Mouse (Mus musculus): ENCODE data around the gene Rassf3. TPM values are rescaled to one million over a fixed set of nuclear protein-coding genes. Genes with fewer than 3 reads are reported as not detected.

The Rassf3 gene
- polyA plus RNA-seq, 1 experiment: 0.07 TPM

DNA sequence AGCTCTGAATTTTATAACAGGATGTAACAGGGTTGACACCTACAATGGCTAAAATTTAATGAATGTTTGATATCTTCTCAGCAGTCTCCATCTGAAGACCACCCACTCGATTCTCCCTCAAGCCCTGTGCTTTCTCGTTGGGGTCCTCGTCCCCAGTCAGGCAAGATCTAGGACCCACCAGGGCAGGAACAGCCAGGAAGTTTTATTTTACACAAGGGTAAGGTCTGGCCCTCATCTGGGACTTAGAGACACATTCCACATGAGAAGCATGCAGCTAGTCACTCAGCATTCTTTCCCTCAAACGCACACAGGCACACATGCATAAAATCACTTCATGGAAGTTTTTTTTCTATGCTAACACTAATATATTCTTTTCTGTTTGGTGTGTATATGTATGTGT is 39.5 kb downstream of the Rassf3 start:
- TF ChIP-seq GATA1 (IDR thresholded peaks at IDR 0.05; ENCODE audit: low read length) (no peak), TAL1 (IDR thresholded peaks at IDR 0.05; ENCODE audit: low read length) (no peak)
- Histone ChIP-seq H3K36me3 (ENCODE audit: control insufficient read depth) (no peaks in the 10 kb centered on the region; the same call in 1 of the 2 replicates), H3K9me3 (ENCODE audit: control insufficient read depth, low read length) (no peaks in the 10 kb centered on the region), H3K4me3 (replicated peaks) (no peak overlapping the region), H3K4me1 (ENCODE audit: control insufficient read depth) (peaks cover 15% of the 10 kb centered on the region), H3K27me3 (ENCODE audit: control insufficient read depth) (no peaks in the 10 kb centered on the region)

DNA sequence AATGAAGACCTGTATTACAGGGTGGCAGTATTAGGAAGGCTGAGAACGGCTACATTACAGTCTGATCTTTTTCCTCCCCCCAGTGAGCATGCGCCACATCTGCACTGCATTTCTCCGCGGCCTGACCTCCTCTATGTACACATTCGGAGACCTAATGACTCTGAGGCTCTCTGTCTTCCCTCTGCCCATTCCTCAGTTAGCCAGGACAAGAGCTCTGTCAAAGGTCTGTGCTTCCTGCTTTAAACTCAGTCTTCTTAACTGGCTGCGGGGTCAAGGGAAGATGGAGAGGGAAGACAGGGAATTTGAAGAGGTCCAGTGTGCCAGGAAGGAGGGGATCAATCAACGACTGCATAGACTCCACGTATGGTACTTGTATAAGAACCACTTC is 39.9 kb downstream of the Rassf3 start:
- no peaks in the 10 kb centered on the region; the same call in 1 of the 2 replicates for H3K36me3 ChIP-seq (ENCODE audit: control insufficient read depth)
- TF ChIP-seq GATA1 (IDR thresholded peaks at IDR 0.05; ENCODE audit: low read length) (no peak), TAL1 (IDR thresholded peaks at IDR 0.05; ENCODE audit: low read length) (no peak)
- no peaks in the 10 kb centered on the region for H3K9me3 ChIP-seq (ENCODE audit: control insufficient read depth, low read length)
- no peaks in the 10 kb centered on the region for H3K27me3 ChIP-seq (ENCODE audit: control insufficient read depth)
- no peak overlapping the region for H3K4me3 ChIP-seq (replicated peaks)
- peaks cover 17% of the 10 kb centered on the region for H3K4me1 ChIP-seq (ENCODE audit: control insufficient read depth)

DNA sequence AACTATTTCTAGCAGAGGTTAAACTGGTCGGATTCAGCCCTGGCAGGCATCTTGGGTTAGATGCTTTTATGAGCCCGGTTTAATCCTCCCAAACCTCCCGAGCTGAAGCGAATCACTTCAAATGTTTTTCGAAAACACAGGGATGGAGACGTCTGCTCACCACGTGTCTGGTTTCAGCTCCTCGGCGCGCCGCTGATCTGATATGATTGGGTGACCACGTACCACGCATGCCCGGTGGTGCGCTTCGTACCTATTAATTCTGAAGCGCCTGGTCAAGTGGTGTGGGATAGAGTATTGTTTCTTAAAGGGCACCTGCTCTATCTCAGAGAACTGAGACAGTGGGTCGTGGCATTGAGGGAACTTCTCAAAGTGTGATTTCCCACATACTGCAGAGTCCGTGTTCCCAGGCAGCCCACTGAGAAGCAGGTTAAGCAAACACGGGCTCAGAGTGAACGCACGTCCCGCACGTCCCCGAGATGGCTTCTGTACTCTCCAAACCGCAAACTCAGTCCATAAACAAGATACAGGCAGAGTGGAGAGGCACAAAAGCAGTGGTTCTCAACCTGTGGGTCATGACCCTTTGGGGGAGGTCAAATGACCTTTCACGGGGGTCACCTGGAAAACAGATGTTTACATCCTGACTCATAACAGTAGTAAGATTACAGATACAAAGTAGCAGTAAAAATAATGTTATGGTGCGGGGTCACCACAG is 40.4 kb downstream of the Rassf3 start:
- H3K4me3 ChIP-seq (replicated peaks): no peak overlapping the region
- no peaks in the 10 kb centered on the region for H3K27me3 ChIP-seq (ENCODE audit: control insufficient read depth)
- TF ChIP-seq TAL1 (IDR thresholded peaks at IDR 0.05; ENCODE audit: low read length): no peak
- no peak for TF ChIP-seq GATA1 (IDR thresholded peaks at IDR 0.05; ENCODE audit: low read length)
- peaks cover 17% of the 10 kb centered on the region for H3K4me1 ChIP-seq (ENCODE audit: control insufficient read depth)
- no peaks in the 10 kb centered on the region for H3K9me3 ChIP-seq (ENCODE audit: control insufficient read depth, low read length)
- no peaks in the 10 kb centered on the region; the same call in 1 of the 2 replicates for H3K36me3 ChIP-seq (ENCODE audit: control insufficient read depth)

DNA sequence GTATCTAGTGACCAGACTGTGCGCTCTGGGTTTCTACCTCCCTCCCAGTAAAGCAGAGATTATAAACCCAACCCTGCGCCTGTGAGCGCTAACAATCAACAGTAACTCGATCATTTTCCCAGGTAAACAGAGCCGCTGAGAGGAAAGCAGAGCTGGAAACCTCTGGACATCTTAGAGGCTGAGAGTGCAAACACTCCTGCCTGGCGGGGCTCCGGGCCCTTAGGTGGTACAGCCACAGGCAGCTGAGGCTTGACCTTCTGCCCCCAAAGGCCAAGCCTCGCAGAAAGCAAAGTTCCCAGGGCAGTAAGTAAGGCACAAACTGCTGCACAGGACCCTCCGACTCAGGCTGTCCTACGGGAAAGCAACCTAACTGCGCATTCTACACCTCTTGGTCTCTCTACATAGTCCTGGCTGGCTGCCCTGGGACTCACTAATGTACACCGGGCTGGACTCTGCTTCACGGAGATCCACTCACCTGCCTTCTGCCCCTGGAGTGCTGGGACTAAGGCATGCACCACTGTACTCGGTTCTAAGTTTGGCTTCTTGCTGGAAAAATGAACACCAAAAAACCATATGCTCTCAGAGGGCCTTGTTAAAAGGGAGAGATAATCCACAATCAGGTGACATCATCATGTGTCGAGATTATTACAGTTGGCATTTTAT is 41.6 kb downstream of the Rassf3 start:
- Histone ChIP-seq H3K9me3 (ENCODE audit: control insufficient read depth, low read length) (no peaks in the 10 kb centered on the region), H3K36me3 (ENCODE audit: control insufficient read depth) (no peaks in the 10 kb centered on the region; the same call in 1 of the 2 replicates), H3K4me1 (ENCODE audit: control insufficient read depth) (peaks cover 18% of the 10 kb centered on the region), H3K27me3 (ENCODE audit: control insufficient read depth) (no peaks in the 10 kb centered on the region), H3K4me3 (replicated peaks) (no peak overlapping the region)
- TF ChIP-seq GATA1 (IDR thresholded peaks at IDR 0.05; ENCODE audit: low read length) (no peak), TAL1 (IDR thresholded peaks at IDR 0.05; ENCODE audit: low read length) (no peak)

DNA sequence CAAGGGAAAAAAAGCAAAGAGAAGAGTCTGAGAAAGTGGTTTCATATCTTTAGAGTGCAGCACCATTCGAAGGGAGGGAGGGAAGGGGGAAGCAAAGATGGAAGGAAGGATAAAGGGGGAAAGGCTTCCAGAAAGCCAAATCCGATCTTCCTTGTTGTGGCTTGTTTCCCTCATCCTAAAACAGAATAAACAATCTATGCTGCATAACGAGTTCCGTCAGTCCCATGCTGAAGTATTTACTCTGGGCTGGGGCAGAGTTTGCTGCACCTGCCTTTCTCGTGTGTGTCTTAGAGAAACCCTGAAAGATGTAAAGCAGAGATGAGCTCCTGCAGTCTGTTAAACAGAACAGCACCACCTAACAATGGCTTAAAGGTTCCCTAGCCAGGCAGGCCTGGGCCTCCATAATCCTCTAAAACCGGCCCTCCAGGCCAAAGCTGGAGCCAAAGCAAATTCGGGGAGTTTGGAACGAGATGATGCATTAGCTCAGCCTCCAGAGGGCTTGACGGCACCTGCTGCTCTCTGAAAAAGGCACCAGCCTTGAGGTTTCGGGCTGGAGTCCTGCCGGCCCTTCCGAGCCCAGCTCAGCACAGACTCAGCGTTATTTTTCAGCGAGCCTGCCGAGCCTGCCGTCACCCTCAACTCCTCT is 43.4 kb downstream of the Rassf3 start:
- H3K27me3 ChIP-seq (ENCODE audit: control insufficient read depth): no peaks in the 10 kb centered on the region
- H3K36me3 ChIP-seq (ENCODE audit: control insufficient read depth): no peaks in the 10 kb centered on the region
- peaks cover 23% of the 10 kb centered on the region for H3K4me1 ChIP-seq (ENCODE audit: control insufficient read depth)
- TF ChIP-seq GATA1 (IDR thresholded peaks at IDR 0.05; ENCODE audit: low read length): no peak
- TF ChIP-seq TAL1 (IDR thresholded peaks at IDR 0.05; ENCODE audit: low read length): no peak
- no peaks in the 10 kb centered on the region for H3K9me3 ChIP-seq (ENCODE audit: control insufficient read depth, low read length)
- peak overlapping the region; percentile 5 for H3K4me3 ChIP-seq (replicated peaks)

DNA sequence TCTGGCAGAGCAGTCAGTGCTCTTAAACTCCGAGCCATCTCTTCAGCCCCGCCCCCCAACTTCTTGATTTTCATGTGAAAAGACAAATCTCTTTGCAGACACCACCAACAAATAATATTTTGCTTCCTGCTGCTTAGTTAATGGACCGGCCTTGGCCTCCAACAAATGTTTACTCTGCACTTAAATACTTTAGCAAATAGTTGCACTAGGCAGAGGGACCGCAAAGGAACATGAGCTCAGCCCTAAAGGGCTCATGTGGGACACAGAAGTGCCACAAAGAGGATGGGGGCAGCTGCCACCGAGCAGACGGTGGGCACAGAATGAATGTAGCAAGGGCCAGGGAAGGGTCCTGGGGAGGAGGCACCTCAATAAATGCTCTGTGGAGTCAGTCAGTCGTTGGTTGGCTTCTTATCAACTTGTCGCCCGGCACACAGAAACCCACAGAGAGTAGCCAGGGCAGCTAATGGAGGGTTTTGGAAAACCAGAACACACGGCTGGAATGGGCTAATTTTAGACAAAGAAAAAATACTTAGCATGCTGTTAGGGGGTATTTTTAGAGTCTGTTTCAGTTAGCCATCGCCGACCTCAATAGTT is 44.0 kb downstream of the Rassf3 start:
- TF ChIP-seq TAL1 (IDR thresholded peaks at IDR 0.05; ENCODE audit: low read length) (no peak), GATA1 (IDR thresholded peaks at IDR 0.05; ENCODE audit: low read length) (no peak)
- H3K27me3 ChIP-seq (ENCODE audit: control insufficient read depth): no peaks in the 10 kb centered on the region
- H3K36me3 ChIP-seq (ENCODE audit: control insufficient read depth): no peaks in the 10 kb centered on the region
- H3K4me3 ChIP-seq (replicated peaks): peak overlapping the region; percentile 3
- no peaks in the 10 kb centered on the region for H3K9me3 ChIP-seq (ENCODE audit: control insufficient read depth, low read length)
- peaks cover 23% of the 10 kb centered on the region for H3K4me1 ChIP-seq (ENCODE audit: control insufficient read depth)

DNA sequence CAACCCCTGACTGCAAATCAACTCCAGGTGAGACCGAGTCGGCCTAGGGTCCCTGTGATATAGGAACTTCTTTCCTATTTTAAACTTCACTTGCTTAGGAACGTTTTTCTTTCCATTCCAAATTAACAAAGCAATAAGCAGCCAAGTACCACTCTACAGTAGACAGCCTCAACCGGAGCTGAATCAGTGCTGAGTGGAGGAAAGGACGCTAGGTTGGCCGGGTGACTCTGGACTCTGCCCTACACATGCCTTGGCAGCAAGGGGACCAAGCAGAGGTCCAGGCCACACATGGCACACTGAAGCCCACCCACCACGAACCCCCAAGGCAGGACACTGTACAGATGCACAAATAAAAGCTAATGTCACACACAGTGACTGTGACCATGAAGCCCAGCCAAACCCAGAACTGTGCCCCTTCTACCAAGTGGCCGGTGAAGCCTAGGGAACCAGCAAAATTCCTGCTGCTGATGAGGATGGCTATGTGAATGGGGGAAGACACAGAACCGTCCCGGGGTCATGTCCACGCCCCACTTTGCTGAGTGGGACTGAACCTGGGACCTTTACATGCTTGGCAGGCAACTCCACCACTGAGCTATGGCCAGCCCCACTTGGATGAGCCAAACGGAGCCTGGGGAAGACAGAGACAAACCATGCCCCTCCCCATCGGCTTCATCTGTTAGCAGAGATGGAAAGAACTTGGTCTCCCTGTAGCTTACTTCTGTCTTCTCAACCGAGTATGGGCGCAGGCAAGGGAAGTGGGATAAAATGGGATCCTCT is 45.2 kb downstream of the Rassf3 start:
- Histone ChIP-seq H3K4me3 (replicated peaks) (no peak overlapping the region), H3K27me3 (ENCODE audit: control insufficient read depth) (no peaks in the 10 kb centered on the region), H3K9me3 (ENCODE audit: control insufficient read depth, low read length) (no peaks in the 10 kb centered on the region), H3K36me3 (ENCODE audit: control insufficient read depth) (no peaks in the 10 kb centered on the region), H3K4me1 (ENCODE audit: control insufficient read depth) (peaks cover 23% of the 10 kb centered on the region)
- TF ChIP-seq GATA1 (IDR thresholded peaks at IDR 0.05; ENCODE audit: low read length) (no peak), TAL1 (IDR thresholded peaks at IDR 0.05; ENCODE audit: low read length) (no peak)

DNA sequence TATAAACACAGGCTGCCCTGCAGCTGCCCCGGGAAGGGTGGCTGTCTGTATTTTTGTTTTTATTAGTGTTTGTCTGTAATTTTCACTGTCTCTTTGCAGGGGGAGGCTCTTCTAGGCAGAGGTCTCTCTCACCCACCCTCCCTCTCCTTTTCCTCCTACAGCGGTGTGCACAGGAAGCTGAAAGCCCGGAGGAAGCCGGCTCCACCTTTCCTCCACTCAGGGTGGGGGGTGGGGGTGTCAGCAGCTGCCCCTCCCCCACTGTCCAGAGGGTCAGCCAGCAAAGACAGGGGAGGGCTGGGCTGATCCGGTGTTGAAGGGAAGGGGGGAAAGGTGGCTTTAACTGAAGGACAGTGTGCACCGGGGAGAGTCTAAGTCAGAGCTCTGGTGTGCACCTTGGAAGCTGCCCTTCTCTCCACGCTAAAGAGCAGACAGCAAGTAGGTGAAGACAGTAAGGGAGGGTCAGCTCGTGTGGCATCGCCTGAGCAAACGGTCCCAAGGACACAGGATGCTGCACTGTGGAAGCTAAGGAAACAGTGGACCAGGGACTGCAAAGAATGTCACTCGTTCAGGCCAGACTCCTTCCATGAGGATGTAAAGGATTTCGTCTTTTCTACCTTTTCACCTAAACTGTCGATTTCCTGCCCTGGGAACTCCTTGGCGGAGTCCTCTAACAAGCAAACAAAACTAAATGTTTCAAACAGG is 46.0 kb downstream of the Rassf3 start:
- Histone ChIP-seq H3K4me3 (replicated peaks) (no peak overlapping the region), H3K4me1 (ENCODE audit: control insufficient read depth) (peaks cover 23% of the 10 kb centered on the region)
- TF ChIP-seq TAL1 (IDR thresholded peaks at IDR 0.05; ENCODE audit: low read length) (no peak), GATA1 (IDR thresholded peaks at IDR 0.05; ENCODE audit: low read length) (no peak)

More for the DNA sequence above, 46.0 kb downstream of the Rassf3 start:
- Histone ChIP-seq H3K27me3 (ENCODE audit: control insufficient read depth) (no peaks in the 10 kb centered on the region), H3K36me3 (ENCODE audit: control insufficient read depth) (no peaks in the 10 kb centered on the region), H3K9me3 (ENCODE audit: control insufficient read depth, low read length) (no peaks in the 10 kb centered on the region)
